Mouse (Mus musculus) olfactory bulb, adult 2 months (tissue): ENCODE measurements around the gene Mcm6.

Experiments used
- CTCF ChIP-seq: fragments of 200-500 bp; IDR thresholded peaks from 2 replicates; pipeline ENCODE4 v1.5.1; 2012; ENCODE audit warnings: low read depth, mild to moderate bottlenecking, low read length, moderate library complexity; ENCODE audit not compliant: insufficient read depth
- POLR2A ChIP-seq: fragments of 200-500 bp; IDR thresholded peaks from 2 replicates; pipeline ENCODE4 v1.6.1; 2012; ENCODE audit warnings: mild to moderate bottlenecking, low read depth, low read length, moderate library complexity; ENCODE audit not compliant: insufficient read depth

GRCm38 (mm10) chr1:128284157-128284690, 75.2 kb downstream of the Mcm6 start:
- TF ChIP-seq POLR2A (no peak), CTCF (no peak)
